Mouse (Mus musculus) midbrain, embryonic 16.5 days (tissue): ENCODE results near the gene Sbk1. TPM values are rescaled to one million over a fixed set of nuclear protein-coding genes. Genes with fewer than 3 reads are reported as not detected.
A peak's percentile ranks its signal among the peaks of the same experiment; 100 is the strongest.

ENCODE experiments used
- ATAC-seq: fragments of 200-750 bp; cut with Nextera tagmentation; 2 replicates; pipeline ENCODE4 v1.8.0; 2017; ENCODE audit warnings: moderate TSS enrichment
- H3K27ac ChIP-seq: fragments of 300-500 bp; sonication (generic); 2 replicates; pipeline ENCODE4 v1.5.1; 2014; ENCODE audit warnings: mild to moderate bottlenecking, low read length, mixed read lengths
- H3K27me3 ChIP-seq: fragments of 300-500 bp; sonication (generic); 2 replicates; pipeline ENCODE4 v1.6.1; 2014; ENCODE audit warnings: low read depth, low read length, mixed read lengths; ENCODE audit not compliant: control insufficient read depth, insufficient read depth
- H3K36me3 ChIP-seq: fragments of 300-500 bp; sonication (generic); 2 replicates; pipeline ENCODE4 v1.6.1; 2014; ENCODE audit warnings: mild to moderate bottlenecking, low read length, moderate library complexity, mixed read lengths; ENCODE audit not compliant: control insufficient read depth, insufficient read depth
- H3K4me1 ChIP-seq: fragments of 300-500 bp; sonication (generic); 2 replicates; pipeline ENCODE4 v1.6.1; 2014; ENCODE audit warnings: mild to moderate bottlenecking, low read length, mixed read lengths; ENCODE audit not compliant: control insufficient read depth, insufficient read depth
- H3K4me2 ChIP-seq: fragments of 300-500 bp; sonication (generic); 2 replicates; pipeline ENCODE4 v1.6.1; 2014; ENCODE audit warnings: mild to moderate bottlenecking, low read length, mixed read lengths
- H3K4me3 ChIP-seq: fragments of 300-500 bp; sonication (generic); 2 replicates; pipeline ENCODE4 v1.5.1; 2014; ENCODE audit warnings: low read depth, mild to moderate bottlenecking, low read length, moderate library complexity, mixed read lengths
- H3K9ac ChIP-seq: fragments of 300-500 bp; sonication (generic); 2 replicates; pipeline ENCODE4 v1.6.1; 2014; ENCODE audit warnings: low read depth, low read length, mixed read lengths
- H3K9me3 ChIP-seq: fragments of 300-500 bp; sonication (generic); replicated peaks from 2 replicates; pipeline ENCODE4 v1.6.1; 2014; ENCODE audit warnings: mild to moderate bottlenecking, low read length, mixed read lengths; ENCODE audit not compliant: control insufficient read depth, poor library complexity, severe bottlenecking
- whole genome bisulfite sequencing: fragments of 180-500 bp; shearing (Covaris S2); extraction: QIAGEN DNeasy Blood & Tissue Kit; methylation state at CpG from one replicate; pipeline ENCODE4 v1.1.7; 2014; 5-methylcytosine and 5-hydroxymethylcytosine counted together
- polyA plus RNA-seq: library from polyadenylated mRNA; unstranded; fragments of >200 nt; fragmentation: Nextera tagmentation; extraction: Ambion mirVana; gene quantifications from 2 replicates; pipeline ENCODE4 v1.2.1, GENCODE M21; 2015

Sbk1 gene
- polyA plus RNA-seq, 1 experiment from 2014 or later, result 233 TPM

DNA sequence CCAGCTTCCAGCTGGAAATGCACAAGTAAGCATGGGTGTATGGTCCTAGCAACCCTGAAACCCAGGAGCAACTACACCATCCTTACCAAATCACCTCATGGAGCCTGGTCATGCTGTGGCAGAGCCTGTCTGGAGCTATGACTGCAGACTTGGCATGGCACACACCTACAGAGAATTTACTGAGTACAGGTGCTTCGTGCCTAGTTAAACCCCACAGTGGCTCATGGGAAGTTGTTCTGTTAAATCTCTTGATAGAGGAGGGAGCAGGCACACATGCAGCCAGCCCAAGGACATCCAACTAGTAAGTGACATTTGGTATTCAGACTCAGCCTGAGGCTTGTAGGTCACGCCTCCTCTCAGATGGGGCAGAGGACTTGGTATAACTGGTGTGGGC is 15.7 kb downstream of the Sbk1 start:
- 69% methylated on average over 2 of the region's 2 CpGs for WGBS
- no peak overlapping the region for H3K9ac ChIP-seq
- peaks cover 46% of the 10 kb centered on the region for H3K4me1 ChIP-seq
- no peaks in the 10 kb centered on the region for H3K27me3 ChIP-seq
- H3K27ac ChIP-seq, result peak overlapping the region; percentile 20; the same call in 1 of the 2 replicates
- H3K9me3 ChIP-seq, result no peaks in the 10 kb centered on the region
- H3K4me2 ChIP-seq, result 0 out of 2 replicates have a peak overlapping the region, but pooled peaks have one; percentile 1
- H3K4me3 ChIP-seq, result no peak overlapping the region
- no peak for ATAC-seq
- peaks cover 35% of the 10 kb centered on the region for H3K36me3 ChIP-seq

DNA sequence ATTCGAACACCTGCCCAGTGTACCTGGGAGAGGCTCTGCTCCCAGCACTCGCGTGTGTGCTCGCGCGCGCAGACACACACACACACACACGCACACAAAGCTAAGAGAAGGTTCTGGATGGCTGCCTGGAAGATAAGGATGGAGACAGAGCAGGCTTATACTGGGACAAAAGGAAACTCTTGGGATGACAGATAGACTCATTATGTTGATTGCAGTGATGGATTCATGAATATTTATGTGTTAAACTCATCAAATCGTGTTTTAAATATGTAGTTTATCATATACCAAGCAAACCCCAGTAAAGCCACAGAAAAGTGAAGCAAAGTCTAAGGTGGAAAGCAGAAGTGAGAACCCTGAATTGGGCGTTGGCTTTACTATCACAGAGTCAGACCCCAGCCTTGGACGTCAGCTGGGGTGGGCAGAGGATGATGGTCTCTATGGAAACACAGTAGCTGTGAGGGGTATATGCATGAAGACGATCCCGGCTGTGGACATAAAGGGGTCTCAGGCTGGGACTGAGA is 16.2 kb downstream of the Sbk1 start:
- H3K4me1 ChIP-seq, result peaks cover 46% of the 10 kb centered on the region
- H3K27me3 ChIP-seq, result no peaks in the 10 kb centered on the region
- 0 out of 2 replicates have a peak overlapping the region, but pooled peaks have one; percentile 35 for H3K9ac ChIP-seq
- peaks cover 38% of the 10 kb centered on the region for H3K36me3 ChIP-seq
- H3K9me3 ChIP-seq, result no peaks in the 10 kb centered on the region
- 0 out of 2 replicates have a peak overlapping the region, but pooled peaks have one; percentile 1 for H3K4me2 ChIP-seq
- WGBS, result 63% methylated on average over 13 of the region's 13 CpGs
- no peak overlapping the region for H3K4me3 ChIP-seq
- no peak overlapping the region; the same call in 1 of the 2 replicates for H3K27ac ChIP-seq
- no peak for ATAC-seq

DNA sequence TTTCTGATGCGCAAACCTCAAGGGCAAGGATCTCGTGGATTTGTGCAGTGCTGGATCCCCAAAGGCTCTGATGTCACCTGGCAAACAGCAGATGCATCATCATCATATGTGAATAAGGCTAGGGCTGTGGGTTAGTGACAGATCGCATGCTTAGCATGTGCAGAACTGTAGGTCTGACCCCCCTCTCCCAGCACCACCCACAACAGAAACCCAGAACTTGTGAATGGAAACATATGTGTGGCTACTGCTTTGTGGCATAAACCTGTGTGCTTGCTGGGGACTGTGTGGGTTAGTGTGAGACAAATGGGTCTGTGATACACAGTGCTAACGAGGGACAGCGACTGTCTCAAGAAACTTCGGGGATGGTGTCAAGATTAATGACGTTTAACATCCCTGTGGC is 17.0 kb downstream of the Sbk1 start:
- Histone ChIP-seq H3K27me3 (no peaks in the 10 kb centered on the region), H3K27ac (no peak overlapping the region), H3K4me3 (no peak overlapping the region)

DNA sequence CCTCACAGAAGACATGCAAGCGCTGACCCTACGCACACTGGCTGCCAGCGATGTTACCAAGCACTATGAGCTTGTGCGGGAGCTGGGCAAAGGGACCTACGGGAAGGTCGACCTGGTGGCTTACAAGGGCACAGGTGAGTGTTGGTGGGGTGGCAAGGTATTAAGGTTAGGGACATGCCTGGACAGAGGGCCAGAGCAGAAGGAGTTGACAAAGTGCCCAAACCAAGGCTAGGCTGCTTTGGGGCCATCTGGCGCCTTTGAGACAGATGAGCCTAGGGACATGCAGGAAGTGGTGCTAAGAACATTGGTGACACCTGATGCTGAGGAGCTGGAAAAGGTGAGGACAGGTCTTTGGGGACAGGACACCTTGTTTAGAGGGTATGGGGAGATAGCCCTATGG is 17.5 kb downstream of the Sbk1 start:
- Histone ChIP-seq H3K9ac (no peak overlapping the region), H3K4me3 (no peak overlapping the region), H3K4me2 (no peak overlapping the region), H3K27me3 (no peaks in the 10 kb centered on the region), H3K36me3 (peaks cover 42% of the 10 kb centered on the region), H3K27ac (no peak overlapping the region), H3K4me1 (peaks cover 34% of the 10 kb centered on the region), H3K9me3 (no peaks in the 10 kb centered on the region)
- no peak for ATAC-seq
- WGBS, result 98% methylated on average over 7 of the region's 7 CpGs

More for the DNA sequence above, 17.0 kb downstream of the Sbk1 start:
- Histone ChIP-seq H3K9ac (0 out of 2 replicates have a peak overlapping the region, but pooled peaks have one; percentile 35), H3K4me2 (no peak overlapping the region), H3K36me3 (peaks cover 41% of the 10 kb centered on the region), H3K4me1 (peaks cover 40% of the 10 kb centered on the region), H3K9me3 (no peaks in the 10 kb centered on the region)
- no peak for ATAC-seq
- WGBS, result 76% methylated on average over 7 of the region's 7 CpGs

DNA sequence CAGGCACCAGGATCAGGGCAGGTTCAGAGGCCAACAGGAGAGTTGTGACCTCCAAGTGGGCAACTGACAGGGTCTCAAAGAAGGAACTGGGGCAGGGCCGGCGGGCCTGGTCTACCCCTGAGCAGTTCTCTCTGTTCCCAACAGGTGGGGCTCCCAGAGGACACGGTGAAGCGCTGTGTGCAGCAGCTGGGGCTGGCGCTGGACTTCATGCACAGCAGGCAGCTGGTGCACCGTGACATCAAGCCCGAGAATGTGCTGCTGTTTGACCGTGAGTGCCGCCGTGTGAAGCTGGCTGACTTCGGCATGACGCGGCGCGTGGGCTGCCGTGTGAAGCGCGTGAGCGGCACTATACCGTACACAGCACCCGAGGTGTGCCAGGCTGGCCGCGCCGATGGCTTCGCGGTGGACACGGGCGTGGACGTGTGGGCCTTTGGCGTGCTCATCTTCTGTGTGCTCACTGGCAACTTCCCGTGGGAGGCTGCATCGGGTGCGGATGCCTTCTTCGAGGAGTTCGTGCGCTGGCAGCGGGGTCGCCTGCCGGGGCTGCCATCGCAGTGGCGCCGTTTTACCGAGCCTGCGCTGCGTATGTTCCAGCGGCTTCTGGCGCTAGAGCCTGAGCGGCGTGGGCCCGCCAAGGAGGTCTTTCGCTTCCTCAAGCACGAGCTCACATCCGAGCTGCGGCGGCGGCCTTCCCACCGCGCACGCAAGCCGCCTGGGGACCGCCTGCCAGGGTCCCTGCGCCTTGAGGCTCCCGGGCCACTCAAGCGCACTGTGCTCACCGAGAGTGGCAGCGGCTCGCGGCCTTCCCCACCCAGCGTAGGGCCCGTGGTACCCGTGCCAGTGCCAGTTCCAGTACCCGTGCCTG is 19.5 kb downstream of the Sbk1 start:
- H3K9ac ChIP-seq, result no peak overlapping the region
- H3K36me3 ChIP-seq, result peaks cover 40% of the 10 kb centered on the region
- H3K27ac ChIP-seq, result no peak overlapping the region
- no peaks in the 10 kb centered on the region for H3K27me3 ChIP-seq
- no peak overlapping the region for H3K4me3 ChIP-seq
- no peak overlapping the region for H3K4me2 ChIP-seq
- no peak for ATAC-seq
- H3K9me3 ChIP-seq, result no peaks in the 10 kb centered on the region
- H3K4me1 ChIP-seq, result peaks cover 17% of the 10 kb centered on the region
- WGBS, result 94% methylated on average over 72 of the region's 72 CpGs

DNA sequence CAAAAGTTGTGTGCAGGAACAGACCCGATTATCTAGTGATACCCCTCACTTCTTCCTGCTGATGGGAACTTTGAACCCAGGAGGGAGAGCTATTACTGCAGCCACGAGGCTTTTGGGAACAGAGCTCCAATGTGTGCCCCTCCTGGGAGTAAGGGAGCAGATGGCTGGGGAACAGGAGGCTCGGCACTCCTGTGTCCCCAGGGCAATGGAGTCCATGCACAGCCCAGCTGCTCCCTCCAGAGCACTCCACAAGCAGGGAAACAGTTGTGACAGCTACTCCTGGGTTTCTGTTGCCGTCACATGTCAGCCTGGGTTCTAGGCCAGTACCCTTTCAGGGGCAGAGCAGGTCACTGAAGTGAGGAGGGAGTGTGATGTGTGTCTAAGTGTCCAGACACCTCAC is 20.7 kb downstream of the Sbk1 start:
- WGBS, result 39% methylated on average over 4 of the region's 4 CpGs
- Histone ChIP-seq H3K27ac (no peak overlapping the region), H3K4me1 (peaks cover 11% of the 10 kb centered on the region), H3K36me3 (peaks cover 40% of the 10 kb centered on the region), H3K4me3 (no peak overlapping the region), H3K9me3 (no peaks in the 10 kb centered on the region), H3K4me2 (no peak overlapping the region), H3K9ac (no peak overlapping the region), H3K27me3 (no peaks in the 10 kb centered on the region)
- ATAC-seq, result no peak

DNA sequence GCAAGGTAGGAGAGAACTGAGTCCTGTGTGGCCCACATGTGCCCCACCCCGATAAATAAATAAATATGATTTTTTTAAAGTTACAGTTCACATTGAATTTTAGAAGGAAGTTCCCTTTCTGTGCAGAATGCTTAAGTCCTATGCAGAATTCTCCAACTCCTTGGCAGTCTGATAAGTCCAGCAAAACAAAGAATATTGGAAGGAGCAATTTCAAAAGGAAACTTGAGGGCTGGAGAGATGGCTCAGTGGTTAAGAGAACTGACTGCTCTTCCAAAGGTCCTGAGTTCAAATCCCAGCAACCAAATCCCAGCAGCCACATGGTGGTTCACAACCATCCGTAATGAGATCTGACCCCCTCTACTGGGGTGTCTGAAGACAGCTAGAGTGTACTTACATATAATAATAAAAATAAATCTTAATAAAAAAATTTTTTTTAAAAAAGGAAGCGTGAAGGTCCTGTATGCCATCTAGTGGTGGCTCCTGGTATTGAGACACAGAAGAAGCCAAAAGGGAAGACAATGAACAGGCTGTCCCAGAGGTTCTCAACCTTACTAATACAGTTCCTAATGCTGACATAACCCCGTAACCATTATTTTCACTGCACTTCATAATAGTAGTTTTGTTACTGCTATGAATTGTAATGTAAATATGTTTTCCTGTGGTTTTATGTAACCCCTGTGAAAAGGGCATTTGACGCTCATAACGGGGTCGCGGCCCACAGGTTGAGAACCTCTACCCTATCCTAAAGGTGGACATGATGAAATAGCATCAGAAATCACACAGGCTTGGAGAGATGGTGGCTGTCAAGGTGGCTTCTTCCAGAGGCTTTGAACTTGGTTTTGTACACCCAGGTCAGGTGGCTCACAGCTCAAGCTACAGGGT is 25.4 kb downstream of the Sbk1 start:
- 74% methylated on average over 8 of the region's 8 CpGs for WGBS
- H3K27me3 ChIP-seq, result no peaks in the 10 kb centered on the region
- no peak for ATAC-seq
- no peak overlapping the region for H3K4me3 ChIP-seq
- H3K27ac ChIP-seq, result no peak overlapping the region
- H3K4me2 ChIP-seq, result no peak overlapping the region
- H3K9ac ChIP-seq, result no peak overlapping the region
- no peaks in the 10 kb centered on the region for H3K9me3 ChIP-seq
- H3K4me1 ChIP-seq, result no peaks in the 10 kb centered on the region
- H3K36me3 ChIP-seq, result peaks cover 12% of the 10 kb centered on the region

DNA sequence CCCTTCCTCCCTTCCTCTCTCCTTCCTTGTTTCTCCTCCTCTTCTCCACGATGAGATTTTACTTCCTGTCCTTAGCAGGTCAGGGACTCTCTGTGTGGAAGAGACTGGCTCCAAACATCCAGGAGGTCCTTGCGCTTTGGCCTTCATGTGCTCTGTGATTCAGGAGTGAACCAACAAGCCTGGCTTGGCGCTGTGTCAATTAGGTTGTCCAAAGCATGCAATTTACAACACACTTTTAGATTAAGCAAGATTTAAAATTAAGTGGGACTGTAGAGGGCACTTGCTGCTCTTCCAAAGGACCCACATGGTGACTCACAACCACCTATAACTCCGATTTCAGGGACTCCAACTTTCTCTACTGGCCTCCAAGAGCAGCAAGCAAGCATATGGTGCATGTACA is 26.4 kb downstream of the Sbk1 start:
- no peak for ATAC-seq
- whole genome bisulfite sequencing, result 74% methylated on average over 4 of the region's 4 CpGs
- Histone ChIP-seq H3K27ac (no peak overlapping the region), H3K4me3 (no peak overlapping the region), H3K4me2 (no peak overlapping the region), H3K9me3 (no peaks in the 10 kb centered on the region), H3K27me3 (no peaks in the 10 kb centered on the region), H3K4me1 (no peaks in the 10 kb centered on the region), H3K36me3 (peaks cover 6% of the 10 kb centered on the region; the same call in 1 of the 2 replicates), H3K9ac (no peak overlapping the region)
